Mouse (Mus musculus): Measurements from ENCODE around the gene Gm5128.
"Not testable (repeated sequence)": the region's sequence is repeated elsewhere in the genome, so short reads cannot be mapped to it uniquely, and the experiment has no call there.

The Gm5128 gene

GRCm38 (mm10) chrX:135372984-135373383 lies at the start of gene Gm5128:
TSS of gene Gm5128 (plus strand) at chrX:135373284.
- DNase-seq, result not testable (repeated sequence)

- not testable (repeated sequence) for DNase-seq
Observed at GRCm38 (mm10) chrX:135360685-135361084, 12.4 kb upstream of the Gm5128 start.

- DNase-seq, result not testable (repeated sequence)
Observed at GRCm38 (mm10) chrX:135361943-135362342, 11.1 kb upstream of the Gm5128 start.

- not testable (repeated sequence) for DNase-seq
Observed at GRCm38 (mm10) chrX:135403578-135403977, 30.5 kb downstream of the Gm5128 start.

DNA sequence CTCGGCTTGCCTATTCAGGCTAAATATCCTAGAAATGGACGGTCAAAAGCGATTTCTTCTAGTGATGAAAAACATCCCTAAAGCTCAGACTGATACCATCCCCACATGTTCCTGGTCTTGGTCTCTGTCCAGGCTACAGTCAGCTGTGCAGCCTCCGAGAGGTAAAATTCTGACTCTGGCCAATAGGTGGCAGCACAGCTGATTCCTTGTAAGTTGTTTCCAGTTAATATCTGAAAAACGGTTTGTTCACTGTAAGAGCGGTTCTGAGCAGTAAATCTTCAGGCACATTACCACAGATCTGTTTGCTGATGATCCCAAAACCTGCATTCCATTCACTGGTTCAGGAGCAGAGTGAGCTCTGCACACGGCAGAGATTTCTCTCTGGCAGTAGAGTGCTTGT lies 48.1 kb downstream of the Gm5128 start:
- DNase-seq, result not testable (repeated sequence)

- not testable (repeated sequence) for DNase-seq
Observed at GRCm38 (mm10) chrX:135421824-135422223, 48.7 kb downstream of the Gm5128 start.

GRCm38 (mm10) chrX:135422473-135422872 lies 49.4 kb downstream of the Gm5128 start:
- DNase-seq, result not testable (repeated sequence)

Data from heart, adult 11 months (tissue).